Mouse (Mus musculus): Measurements from ENCODE around the gene Atxn1. TPM values are rescaled to one million over a fixed set of nuclear protein-coding genes. Genes with fewer than 3 reads are reported as not detected.

Atxn1 gene
- total RNA-seq, 2 experiments from 2014 or later = 32.0 to 47.0 TPM

- DNase-seq = no peak
Observed at GRCm38 (mm10) chr13:45680651-45681050, 284.2 kb downstream of the Atxn1 start.

- no peak for DNase-seq
Observed at GRCm38 (mm10) chr13:45679096-45679495, 285.7 kb downstream of the Atxn1 start.

GRCm38 (mm10) chr13:45672628-45673027 is 292.2 kb downstream of the Atxn1 start:
- DNase-seq = no peak

- DNase-seq = peak; percentile 47
Observed at GRCm38 (mm10) chr13:45669969-45670368, 294.8 kb downstream of the Atxn1 start.

- DNase-seq = no peak
Observed at GRCm38 (mm10) chr13:45662852-45663251, 302.0 kb downstream of the Atxn1 start.

DNA sequence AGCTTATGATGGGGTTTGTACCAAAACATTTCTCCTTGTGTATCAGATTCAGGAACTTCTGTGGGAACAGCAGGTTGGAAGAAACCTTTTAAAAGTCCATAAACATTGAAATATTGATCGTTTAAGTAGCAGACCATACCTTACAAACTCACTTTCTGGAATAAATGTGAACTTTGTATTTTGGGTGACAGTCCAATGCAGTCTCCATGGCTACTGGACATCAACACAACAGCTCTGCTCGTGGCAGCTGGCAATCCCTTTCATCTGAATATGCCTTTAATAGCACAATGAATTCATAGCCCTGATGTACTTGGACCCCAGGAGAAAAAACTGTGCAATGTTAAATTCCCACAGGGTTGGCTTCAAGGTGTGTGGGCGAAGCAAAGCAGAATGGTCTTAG is 302.6 kb downstream of the Atxn1 start:
- no peak for DNase-seq

GRCm38 (mm10) chr13:45661283-45662185 is 303.3 kb downstream of the Atxn1 start:
- DNase-seq = no peak

DNA sequence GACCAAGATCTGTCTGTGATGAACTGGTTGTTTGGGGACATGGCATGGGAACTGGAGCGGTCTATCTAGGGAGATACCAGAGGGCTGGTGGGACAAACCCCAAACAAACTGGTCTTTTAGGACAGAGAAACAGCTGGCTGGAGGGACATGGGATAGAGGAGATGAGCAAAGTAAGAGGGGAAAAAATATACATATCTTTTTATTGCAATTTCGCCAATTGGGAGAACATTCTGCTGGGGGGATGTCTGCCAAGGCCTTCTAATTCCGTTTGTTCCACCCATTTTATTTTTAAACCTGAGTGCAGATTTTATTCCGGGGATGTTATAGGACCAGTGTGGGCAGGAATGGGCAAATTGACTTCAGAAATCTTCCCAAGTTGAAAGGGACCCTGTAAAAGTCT is 305.0 kb downstream of the Atxn1 start:
- no peak for DNase-seq

DNA sequence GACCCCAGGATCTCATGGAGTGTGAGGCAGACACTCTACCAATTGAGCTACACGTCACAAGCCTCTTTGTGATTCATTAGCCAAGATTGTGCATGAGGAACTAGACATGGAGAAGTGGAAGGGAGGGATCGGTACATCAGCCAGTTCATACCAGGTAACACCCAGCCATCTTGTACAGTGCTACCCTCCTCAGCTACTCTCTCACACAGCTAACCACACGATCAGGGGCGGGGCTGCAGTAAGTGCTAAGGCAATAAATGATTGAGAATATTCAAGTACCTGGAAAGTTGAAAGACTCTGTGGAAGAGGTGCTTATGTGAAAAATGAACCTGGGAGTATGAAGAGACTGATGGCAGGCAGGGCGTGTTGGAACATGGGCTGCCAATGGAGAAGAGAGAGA is 306.5 kb downstream of the Atxn1 start:
- DNase-seq = no peak

DNA sequence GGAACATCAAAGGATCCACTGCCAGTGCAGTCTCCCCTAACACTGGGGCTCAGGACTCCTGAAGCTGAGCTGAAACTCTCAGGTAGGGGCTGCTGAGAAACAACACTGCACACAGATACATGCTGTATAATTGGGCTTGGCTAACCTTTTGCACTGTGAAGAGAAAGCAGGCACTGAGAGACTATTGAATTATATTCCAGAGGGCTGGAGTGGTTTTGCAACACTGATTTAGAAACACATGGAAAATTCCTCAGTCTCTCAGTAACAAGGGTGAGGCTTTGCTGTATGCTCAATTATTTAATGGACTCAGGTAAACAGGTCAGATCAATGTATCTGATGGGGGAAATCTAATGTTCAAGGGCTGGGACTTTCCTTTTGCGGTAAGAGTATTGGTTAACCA is 307.6 kb downstream of the Atxn1 start:
- DNase-seq = no peak

- no peak for DNase-seq
Observed at GRCm38 (mm10) chr13:45651652-45652241, 313.1 kb downstream of the Atxn1 start.

- DNase-seq = no peak
Observed at GRCm38 (mm10) chr13:45649197-45649812, 315.5 kb downstream of the Atxn1 start.

- DNase-seq = no peak
Observed at GRCm38 (mm10) chr13:45643780-45644395, 320.9 kb downstream of the Atxn1 start.

- no peak for DNase-seq
Observed at GRCm38 (mm10) chr13:45642913-45643312, 321.9 kb downstream of the Atxn1 start.

DNA sequence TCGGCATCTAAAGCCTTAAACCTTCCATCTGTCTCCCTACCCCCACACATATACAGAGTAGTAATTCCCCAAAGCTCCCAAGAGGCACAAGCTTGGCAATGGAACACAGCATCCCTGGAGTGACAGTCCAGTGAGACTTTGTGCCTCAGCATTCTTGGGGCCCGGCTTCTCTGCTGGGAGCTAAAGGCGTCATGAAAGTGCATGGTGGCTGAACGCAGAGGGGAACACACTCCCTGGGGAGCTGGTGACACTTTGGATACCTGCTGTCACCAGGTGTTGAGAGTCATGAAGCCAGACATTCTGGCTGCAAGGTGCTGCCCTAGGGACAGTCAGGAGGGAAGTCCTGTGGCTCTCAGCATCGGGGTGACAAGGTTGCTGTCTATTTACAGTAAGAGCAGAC is 324.4 kb downstream of the Atxn1 start:
- DNase-seq = no peak

DNA sequence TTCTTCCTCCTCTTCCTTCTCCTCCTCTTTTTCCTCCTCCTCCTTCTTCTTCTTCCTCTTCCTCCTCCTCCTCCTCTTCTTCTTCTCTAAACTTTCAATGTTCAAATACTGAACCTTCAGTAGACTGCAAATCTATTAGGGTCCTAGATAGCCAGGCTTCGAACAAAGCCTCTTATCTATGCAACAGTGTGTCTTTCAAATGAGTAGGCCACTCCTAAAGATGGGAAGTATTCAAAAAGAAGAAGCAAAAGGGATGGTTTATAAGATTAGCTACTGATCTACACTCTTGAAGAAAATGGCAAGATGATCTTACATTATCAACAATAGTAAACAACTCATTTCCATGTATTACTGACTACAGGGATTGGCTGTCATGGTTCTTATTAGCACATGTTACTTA is 326.5 kb downstream of the Atxn1 start:
- DNase-seq = no peak

- DNase-seq = no peak
Observed at GRCm38 (mm10) chr13:45637324-45637723, 327.5 kb downstream of the Atxn1 start.

DNA sequence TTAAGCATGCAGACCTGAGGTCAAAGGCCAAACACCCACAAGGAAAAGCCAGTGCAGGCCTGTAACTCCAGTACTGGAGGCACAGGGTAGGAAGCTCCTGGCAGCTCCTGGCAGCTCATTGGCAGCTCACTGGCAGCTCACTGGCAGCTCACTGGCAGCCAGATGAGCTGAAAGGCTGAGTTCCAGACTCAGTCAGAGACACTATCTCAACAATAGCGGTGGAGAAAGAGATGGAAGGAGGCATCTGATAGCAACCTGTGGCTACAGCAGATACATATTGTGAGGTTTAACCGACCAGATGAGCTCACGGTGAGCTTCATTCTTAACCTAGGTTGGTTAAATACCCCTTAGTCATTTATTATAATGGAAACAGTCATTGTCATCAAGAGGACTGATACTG is 328.4 kb downstream of the Atxn1 start:
- DNase-seq = no peak

- no peak for DNase-seq
Observed at GRCm38 (mm10) chr13:45633918-45634317, 330.9 kb downstream of the Atxn1 start.

DNA sequence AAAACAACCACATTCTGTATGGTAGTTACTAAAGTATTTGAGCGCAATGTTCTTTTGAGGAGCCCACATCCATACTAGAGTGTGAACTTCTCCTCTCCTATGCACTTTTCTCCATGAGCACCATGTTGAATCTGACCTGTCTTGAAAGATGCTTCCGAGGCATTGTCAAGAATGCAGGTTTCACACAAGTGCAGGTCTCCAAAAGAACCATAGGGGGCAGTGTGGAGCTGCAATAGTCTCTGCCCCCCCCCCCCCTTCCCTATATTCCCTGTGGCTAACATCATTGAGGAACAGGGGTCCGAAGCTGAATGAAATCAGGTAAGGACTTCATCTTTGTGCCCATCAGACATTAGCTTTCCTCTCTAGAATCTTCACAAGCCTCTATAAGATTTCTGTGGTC is 332.7 kb downstream of the Atxn1 start:
- DNase-seq = no peak

DNA sequence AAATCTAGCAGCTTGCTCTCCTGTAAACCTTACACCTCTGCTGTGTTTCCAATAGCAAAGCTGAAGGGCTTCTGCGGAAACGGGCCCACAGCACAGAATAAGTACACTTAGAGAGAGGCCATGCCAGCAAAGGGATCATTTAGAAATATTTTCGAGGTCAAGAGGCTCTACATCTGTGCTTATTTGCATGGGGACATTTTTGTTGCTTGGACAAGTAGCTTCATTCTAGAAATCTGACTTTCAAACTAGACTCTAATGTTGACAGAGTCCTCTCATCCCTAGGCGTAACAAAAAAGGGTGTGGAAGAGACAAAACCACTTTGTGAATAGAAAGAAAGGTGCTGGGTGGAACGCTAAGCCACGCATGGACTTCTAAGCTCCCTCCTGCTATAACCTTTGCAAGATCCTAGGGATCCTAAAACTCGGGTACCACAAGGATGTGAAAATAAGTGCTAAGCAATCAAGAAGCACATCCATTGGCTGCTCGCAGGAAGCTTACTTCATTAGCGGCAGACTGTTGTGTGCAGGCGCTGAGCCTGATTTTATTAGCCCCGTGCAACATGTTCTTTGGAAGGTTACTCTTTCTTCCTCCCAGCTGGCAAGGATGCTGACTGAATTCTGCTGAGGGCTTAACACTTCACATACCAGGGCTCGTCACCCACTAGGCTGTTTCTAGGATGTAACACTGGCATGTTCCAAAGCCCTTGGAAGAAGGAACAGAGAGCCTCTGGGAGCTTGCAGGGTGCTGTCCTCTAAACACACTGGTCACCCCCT is 334.1 kb downstream of the Atxn1 start:
- no peak for DNase-seq

- DNase-seq = no peak
Observed at GRCm38 (mm10) chr13:45629750-45630149, 335.1 kb downstream of the Atxn1 start.
